Mouse (Mus musculus) kidney, embryonic 15.5 days (tissue): ENCODE measurements around the gene Trpv6. TPM values are rescaled to one million over a fixed set of nuclear protein-coding genes. Genes with fewer than 3 reads are reported as not detected.

Experiments used
- ATAC-seq: fragments of 200-750 bp; cut with Nextera tagmentation; replicated peaks from 2 replicates; pipeline ENCODE4 v1.8.0; 2017; ENCODE audit warnings: moderate TSS enrichment; ENCODE audit not compliant: low FRiP score
- H3K27ac ChIP-seq: fragments of 300-500 bp; sonication (generic); 2 replicates; pipeline ENCODE4 v1.5.1; 2015; ENCODE audit warnings: mild to moderate bottlenecking, inconsistent platforms
- H3K27me3 ChIP-seq: fragments of 300-500 bp; sonication (generic); 2 replicates; pipeline ENCODE4 v1.6.1; 2015; ENCODE audit warnings: inconsistent platforms
- H3K36me3 ChIP-seq: fragments of 300-500 bp; sonication (generic); 2 replicates; pipeline ENCODE4 v1.6.1; 2015; ENCODE audit warnings: inconsistent platforms
- H3K4me1 ChIP-seq: fragments of 300-500 bp; sonication (generic); 2 replicates; pipeline ENCODE4 v1.6.1; 2015; ENCODE audit warnings: inconsistent platforms
- H3K4me2 ChIP-seq: fragments of 300-500 bp; sonication (generic); 2 replicates; pipeline ENCODE4 v1.6.1; 2015; ENCODE audit warnings: moderate library complexity, mild to moderate bottlenecking, inconsistent platforms
- H3K4me3 ChIP-seq: fragments of 300-500 bp; sonication (generic); replicated peaks from 2 replicates; pipeline ENCODE4 v1.5.1; 2015; ENCODE audit warnings: mild to moderate bottlenecking, inconsistent platforms
- H3K9ac ChIP-seq: fragments of 300-500 bp; sonication (generic); 2 replicates; pipeline ENCODE4 v1.6.1; 2015; ENCODE audit warnings: mild to moderate bottlenecking, inconsistent platforms
- H3K9me3 ChIP-seq: fragments of 300-500 bp; sonication (generic); replicated peaks from 2 replicates; pipeline ENCODE4 v1.6.1; 2016; ENCODE audit warnings: inconsistent platforms
- WGBS: fragments of 180-500 bp; shearing (Covaris S2); methylation state at CpG from one replicate; pipeline ENCODE4 v1.1.7; 2015; ENCODE audit warnings: mixed read lengths; 5-methylcytosine and 5-hydroxymethylcytosine counted together
- polyA plus RNA-seq: library from polyadenylated mRNA; unstranded; fragments of >200 nt; fragmentation: Nextera tagmentation; extraction: Ambion mirVana; gene quantifications from 2 replicates; pipeline ENCODE4 v1.2.1, GENCODE M21; 2015

Gene Trpv6
- polyA plus RNA-seq, 1 experiment from 2014 or later, result 3.8 TPM

GRCm38 (mm10) chr6:41643227-41643626, 7.0 kb upstream of the Trpv6 start:
- Histone ChIP-seq H3K9ac (no peak overlapping the region), H3K36me3 (no peaks in the 10 kb centered on the region), H3K27me3 (no peaks in the 10 kb centered on the region), H3K4me2 (no peak overlapping the region), H3K4me3 (no peak overlapping the region), H3K9me3 (no peaks in the 10 kb centered on the region), H3K27ac (no peak overlapping the region), H3K4me1 (no peaks in the 10 kb centered on the region)
- WGBS, result 84% methylated on average over 3 of the region's 3 CpGs
- ATAC-seq, result no peak

DNA sequence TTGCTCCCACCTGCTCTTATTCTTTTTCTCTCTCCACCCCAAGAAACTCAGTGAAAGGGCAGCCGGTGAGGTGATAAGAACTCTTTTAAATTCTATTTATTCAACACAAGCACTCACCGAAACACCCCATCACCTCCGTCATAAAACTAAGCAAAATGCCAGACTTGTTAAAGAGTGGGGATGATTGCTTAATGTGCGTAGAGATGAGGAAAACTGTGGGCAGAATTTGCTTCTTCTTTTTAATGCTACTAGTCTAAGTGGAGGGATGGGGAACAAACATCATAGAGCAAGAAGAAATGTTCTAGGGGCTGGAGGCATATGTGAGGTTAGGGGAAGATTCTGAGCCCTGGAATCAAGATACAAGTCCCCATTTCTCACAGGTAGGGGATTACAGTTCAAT, 6.6 kb upstream of the Trpv6 start:
- Histone ChIP-seq H3K9me3 (no peaks in the 10 kb centered on the region), H3K27me3 (no peaks in the 10 kb centered on the region), H3K9ac (no peak overlapping the region), H3K27ac (no peak overlapping the region), H3K4me2 (no peak overlapping the region), H3K36me3 (no peaks in the 10 kb centered on the region), H3K4me1 (no peaks in the 10 kb centered on the region), H3K4me3 (no peak overlapping the region)
- WGBS, result 75% methylated on average over 4 of the region's 4 CpGs
- ATAC-seq, result no peak

GRCm38 (mm10) chr6:41641173-41641866, 5.1 kb upstream of the Trpv6 start:
- H3K4me1 ChIP-seq, result no peaks in the 10 kb centered on the region
- no peak overlapping the region for H3K4me3 ChIP-seq
- H3K9ac ChIP-seq, result no peak overlapping the region
- H3K9me3 ChIP-seq, result no peaks in the 10 kb centered on the region
- no peaks in the 10 kb centered on the region for H3K36me3 ChIP-seq
- H3K27ac ChIP-seq, result no peak overlapping the region
- H3K27me3 ChIP-seq, result no peaks in the 10 kb centered on the region
- H3K4me2 ChIP-seq, result no peak overlapping the region
- 82% methylated on average over 6 of the region's 6 CpGs for WGBS
- no peak for ATAC-seq

DNA sequence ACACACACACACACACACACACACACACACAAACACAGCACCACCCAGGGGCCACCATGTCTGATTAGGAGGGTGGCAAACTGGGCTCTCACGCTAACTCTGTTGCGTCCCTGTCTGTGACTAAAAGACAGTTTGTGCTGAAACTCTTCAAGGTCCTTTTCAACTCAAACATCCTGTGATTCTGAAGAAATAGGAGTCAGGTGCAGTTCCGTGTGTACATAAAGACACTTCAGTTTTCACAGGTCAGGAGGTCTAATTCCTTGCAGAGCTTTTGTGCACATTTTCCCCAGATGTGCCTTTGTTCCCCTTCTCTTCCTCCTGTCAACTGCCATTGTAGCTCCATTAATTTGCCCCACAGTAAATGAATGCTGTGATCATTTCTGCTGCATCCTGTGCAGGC, 4.2 kb upstream of the Trpv6 start:
- WGBS, result 63% methylated on average over 3 of the region's 3 CpGs
- Histone ChIP-seq H3K27me3 (no peaks in the 10 kb centered on the region), H3K9ac (no peak overlapping the region), H3K27ac (no peak overlapping the region), H3K4me1 (no peaks in the 10 kb centered on the region), H3K36me3 (no peaks in the 10 kb centered on the region), H3K9me3 (no peaks in the 10 kb centered on the region), H3K4me2 (no peak overlapping the region), H3K4me3 (no peak overlapping the region)
- ATAC-seq, result no peak

GRCm38 (mm10) chr6:41637927-41638506, 1.8 kb upstream of the Trpv6 start:
- Histone ChIP-seq H3K9me3 (no peaks in the 10 kb centered on the region), H3K36me3 (no peaks in the 10 kb centered on the region), H3K4me3 (no peak overlapping the region), H3K27me3 (no peaks in the 10 kb centered on the region), H3K4me2 (no peak overlapping the region), H3K4me1 (no peaks in the 10 kb centered on the region), H3K9ac (no peak overlapping the region), H3K27ac (no peak overlapping the region)
- no peak for ATAC-seq
- 75% methylated on average over 6 of the region's 6 CpGs for WGBS

- 44% methylated on average over 1 of the region's 1 CpGs for WGBS
- ATAC-seq, result no peak
- Histone ChIP-seq H3K9ac (no peak overlapping the region), H3K4me1 (no peaks in the 10 kb centered on the region), H3K9me3 (no peaks in the 10 kb centered on the region), H3K36me3 (no peaks in the 10 kb centered on the region), H3K4me3 (no peak overlapping the region), H3K27me3 (no peaks in the 10 kb centered on the region), H3K4me2 (no peak overlapping the region), H3K27ac (no peak overlapping the region)
These were observed 1.2 kb upstream of the Trpv6 start for GRCm38 (mm10) chr6:41637393-41637792.

DNA sequence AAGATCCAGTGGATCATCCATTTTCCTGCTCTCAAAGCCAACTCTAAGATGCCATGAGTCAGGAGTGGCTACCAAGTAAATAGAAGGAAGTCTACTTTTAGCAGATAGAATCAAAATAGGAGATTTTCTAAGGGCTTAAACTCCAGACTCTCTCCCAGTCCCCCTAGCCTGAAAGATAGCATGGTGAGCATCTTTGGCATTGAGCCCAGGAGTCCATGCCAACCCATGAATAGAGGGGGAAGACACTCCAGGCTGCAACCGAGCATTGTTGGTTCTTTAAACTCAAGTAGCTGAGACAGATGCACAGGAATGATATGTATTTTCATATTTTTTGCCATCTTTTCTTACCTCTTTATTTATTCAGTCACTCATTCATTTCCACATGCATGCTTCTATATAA, 994 bp downstream of the Trpv6 start:
- 62% methylated on average over 1 of the region's 1 CpGs for WGBS
- H3K36me3 ChIP-seq, result no peaks in the 10 kb centered on the region
- no peak overlapping the region for H3K27ac ChIP-seq
- ATAC-seq, result no peak
- no peaks in the 10 kb centered on the region for H3K27me3 ChIP-seq
- no peaks in the 10 kb centered on the region for H3K4me1 ChIP-seq
- H3K9ac ChIP-seq, result no peak overlapping the region
- H3K4me3 ChIP-seq, result 0 out of 2 replicates have a peak overlapping the region, but pooled peaks have one; percentile 38
- no peaks in the 10 kb centered on the region for H3K9me3 ChIP-seq
- peak overlapping the region; percentile 42 for H3K4me2 ChIP-seq

DNA sequence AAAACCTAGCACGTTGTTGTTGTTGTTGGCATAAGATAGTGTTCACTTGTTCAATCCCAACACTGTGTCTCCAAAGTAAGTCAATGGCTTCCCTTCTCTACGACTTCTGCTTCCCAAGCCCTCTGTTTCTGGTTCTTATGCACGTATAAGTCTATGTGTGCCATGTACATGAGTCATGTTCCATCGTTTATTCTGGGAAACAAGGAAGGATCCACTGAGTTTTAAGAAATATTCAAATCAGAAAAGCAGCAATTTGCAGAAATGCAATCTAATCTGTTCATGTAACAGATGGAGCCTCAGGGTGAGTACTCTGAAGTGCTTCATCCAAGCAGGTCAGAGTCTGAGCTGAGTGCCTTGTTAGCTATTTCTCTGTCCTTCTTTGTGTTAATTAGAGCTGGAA, 4.7 kb downstream of the Trpv6 start:
- Histone ChIP-seq H3K4me1 (no peaks in the 10 kb centered on the region), H3K4me3 (no peak overlapping the region), H3K27me3 (no peaks in the 10 kb centered on the region), H3K27ac (no peak overlapping the region), H3K36me3 (no peaks in the 10 kb centered on the region), H3K9ac (no peak overlapping the region), H3K9me3 (no peaks in the 10 kb centered on the region), H3K4me2 (no peak overlapping the region)
- 82% methylated on average over 4 of the region's 4 CpGs for WGBS
- no peak for ATAC-seq

- no peaks in the 10 kb centered on the region for H3K36me3 ChIP-seq
- H3K4me2 ChIP-seq, result no peak overlapping the region
- H3K9me3 ChIP-seq, result no peaks in the 10 kb centered on the region
- H3K9ac ChIP-seq, result no peak overlapping the region
- no peaks in the 10 kb centered on the region for H3K4me1 ChIP-seq
- H3K27me3 ChIP-seq, result no peaks in the 10 kb centered on the region
- H3K27ac ChIP-seq, result no peak overlapping the region
- H3K4me3 ChIP-seq, result no peak overlapping the region
- 69% methylated on average over 2 of the region's 2 CpGs for WGBS
- ATAC-seq, result no peak
These were observed 5.4 kb downstream of the Trpv6 start for GRCm38 (mm10) chr6:41630791-41631190.

DNA sequence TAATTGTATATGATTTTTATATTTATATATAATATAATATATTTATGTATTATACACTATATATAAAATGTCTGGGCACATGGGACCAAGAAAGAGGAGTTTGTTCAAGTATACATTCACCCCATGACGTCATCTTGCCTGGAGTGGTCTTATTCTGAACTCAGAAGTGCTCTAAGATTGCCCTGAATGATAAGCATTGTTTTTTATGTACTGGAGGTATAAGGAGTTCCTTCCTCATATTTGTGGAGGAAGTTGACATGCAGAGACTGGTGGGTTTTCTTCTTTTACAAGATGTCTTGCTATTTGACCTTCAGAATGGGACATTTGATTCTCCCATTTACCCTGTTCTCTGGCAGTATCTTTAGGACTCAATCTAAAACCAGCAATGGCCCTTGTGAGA, 8.0 kb downstream of the Trpv6 start:
- Histone ChIP-seq H3K27ac (no peak overlapping the region), H3K4me1 (no peaks in the 10 kb centered on the region), H3K4me3 (no peak overlapping the region), H3K36me3 (no peaks in the 10 kb centered on the region), H3K9ac (no peak overlapping the region), H3K9me3 (no peaks in the 10 kb centered on the region), H3K4me2 (no peak overlapping the region), H3K27me3 (no peaks in the 10 kb centered on the region)
- 65% methylated on average over 1 of the region's 1 CpGs for WGBS
- ATAC-seq, result no peak

DNA sequence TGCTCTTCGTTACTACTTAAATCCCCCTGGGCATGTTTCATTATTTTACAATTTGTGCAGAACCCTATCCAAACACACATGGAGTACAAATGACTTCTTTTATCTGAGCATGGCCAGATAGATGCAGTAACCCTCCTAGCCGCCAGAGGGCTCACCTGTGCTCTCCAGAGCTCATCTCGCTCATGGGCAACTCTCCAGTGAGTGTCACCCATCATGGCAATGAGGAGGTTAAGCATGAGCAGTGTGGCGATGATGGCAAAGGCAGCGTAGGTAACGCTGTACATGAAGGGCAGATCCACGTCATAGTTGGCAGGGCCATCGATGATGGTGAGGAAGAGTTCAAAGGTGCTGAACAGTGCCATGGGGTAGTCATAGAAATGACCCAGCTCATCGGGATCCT, 13.5 kb downstream of the Trpv6 start:
- H3K27ac ChIP-seq, result no peak overlapping the region
- H3K27me3 ChIP-seq, result no peaks in the 10 kb centered on the region
- H3K9me3 ChIP-seq, result no peaks in the 10 kb centered on the region
- no peak overlapping the region for H3K4me3 ChIP-seq
- H3K36me3 ChIP-seq, result no peaks in the 10 kb centered on the region
- WGBS, result 68% methylated on average over 9 of the region's 9 CpGs
- no peaks in the 10 kb centered on the region for H3K4me1 ChIP-seq
- ATAC-seq, result no peak
- no peak overlapping the region for H3K4me2 ChIP-seq
- H3K9ac ChIP-seq, result no peak overlapping the region

DNA sequence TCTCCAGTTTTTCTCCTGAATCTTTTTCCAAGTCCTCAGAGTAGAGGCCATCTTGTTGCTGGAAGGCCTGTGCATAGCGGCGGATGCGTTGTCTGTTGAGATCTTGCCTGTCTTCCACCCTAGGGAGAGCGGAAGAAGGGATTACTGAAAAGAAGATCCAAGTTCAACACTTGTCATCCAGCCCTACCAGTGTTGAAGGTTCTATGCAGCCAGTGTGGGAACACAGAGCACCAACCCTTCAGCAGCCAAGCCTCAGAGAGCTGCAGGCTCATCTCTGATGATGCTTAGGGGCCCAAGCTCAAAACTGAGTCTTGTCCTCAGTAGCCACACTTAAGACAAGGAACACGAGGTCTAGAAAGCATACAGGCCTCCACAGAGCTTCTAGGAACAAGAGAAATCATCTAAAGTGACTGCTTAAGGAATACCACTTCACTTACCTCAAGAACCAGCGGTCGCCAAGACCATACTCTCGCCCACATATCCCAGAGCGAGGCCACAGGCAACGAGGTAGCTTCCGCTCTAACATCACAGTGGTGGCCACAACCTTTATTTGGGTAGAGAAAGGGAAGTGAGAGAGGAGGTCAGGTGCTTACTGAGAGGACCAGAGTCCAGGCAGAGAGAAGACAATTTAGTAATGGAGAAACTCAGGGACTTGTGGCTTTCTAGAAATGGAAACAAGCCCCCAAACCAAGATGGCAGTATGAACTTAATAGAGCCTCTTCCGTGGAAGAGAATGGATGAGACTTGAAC, 14.8 kb downstream of the Trpv6 start:
- Histone ChIP-seq H3K9me3 (no peaks in the 10 kb centered on the region), H3K9ac (no peak overlapping the region), H3K27ac (no peak overlapping the region), H3K4me3 (no peak overlapping the region), H3K4me2 (no peak overlapping the region), H3K27me3 (no peaks in the 10 kb centered on the region), H3K36me3 (no peaks in the 10 kb centered on the region), H3K4me1 (no peaks in the 10 kb centered on the region)
- ATAC-seq, result no peak
- 92% methylated on average over 12 of the region's 12 CpGs for WGBS
